Mouse (Mus musculus): ENCODE measurements at regions not wholly inside any gene's neighbourhood (a gene's known extent, or its start where the extent isn't known, plus 50 kb on each side); places are given as distances from the start of the nearest gene placed in this dataset.

DNA sequence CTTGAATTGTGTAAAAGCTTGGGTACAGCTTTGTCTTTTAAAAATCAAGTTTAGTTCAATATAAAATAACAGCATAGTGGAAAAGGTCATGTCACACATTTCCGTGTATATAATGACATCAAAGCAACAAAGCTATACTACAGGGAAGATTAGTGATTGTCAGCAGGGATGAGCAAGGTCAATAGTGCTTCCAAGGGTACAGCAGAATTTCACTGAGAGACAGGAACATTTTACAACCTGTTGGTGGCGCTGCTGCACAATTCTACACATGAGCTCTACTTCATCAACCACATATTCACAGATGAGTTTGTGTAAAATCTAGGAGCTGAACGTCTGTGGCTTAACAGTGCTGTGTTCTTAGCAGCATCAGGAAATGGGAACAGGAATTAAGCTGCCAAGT is 74.3 kb upstream of the A2m start:
- H3K27me3 ChIP-seq (ENCODE audit: control insufficient read depth, insufficient read depth, insufficient read length): no peaks in the 10 kb centered on the region

DNA sequence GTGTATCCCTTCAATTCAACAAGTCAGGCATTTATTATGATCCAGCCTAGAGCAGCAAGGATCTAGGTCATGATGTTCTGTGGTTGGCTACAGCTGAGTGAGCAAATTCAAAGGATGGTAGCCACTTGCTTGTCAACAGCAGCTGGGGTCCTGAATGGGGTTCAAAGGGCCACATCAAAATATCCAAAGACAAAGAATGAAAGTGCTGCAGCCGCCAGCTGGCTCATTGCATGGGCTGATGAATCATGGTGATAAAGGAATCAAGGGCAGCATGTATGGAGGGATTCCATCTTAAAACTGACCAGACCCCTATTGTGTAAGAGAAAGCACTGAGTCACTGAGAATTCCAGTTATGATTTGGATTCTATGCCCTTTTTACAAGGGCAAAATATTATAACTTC is 74.8 kb upstream of the A2m start:
- no peak overlapping the region for H3K4me3 ChIP-seq (ENCODE audit: insufficient read depth, poor library complexity, severe bottlenecking)
- no peak overlapping the region for H3ac ChIP-seq (ENCODE audit: control insufficient read depth, insufficient read length, low read depth)
- no peaks in the 10 kb centered on the region for H3K79me3 ChIP-seq (ENCODE audit: low read depth)
- H3K27me3 ChIP-seq (ENCODE audit: control insufficient read depth, insufficient read depth, insufficient read length): no peaks in the 10 kb centered on the region
- no peaks in the 10 kb centered on the region for H3K79me2 ChIP-seq (ENCODE audit: control insufficient read depth, insufficient read depth)
- no peaks in the 10 kb centered on the region for H3K36me3 ChIP-seq (ENCODE audit: control insufficient read depth, insufficient read depth)
- no peak for TF ChIP-seq CEBPB (IDR thresholded peaks at IDR 0.05; ENCODE audit: low read depth)
- TF ChIP-seq USF1 (IDR thresholded peaks at IDR 0.05; ENCODE audit: low read depth): no peak

More for the DNA sequence above, 74.3 kb upstream of the A2m start:
- Histone ChIP-seq H3K79me3 (ENCODE audit: low read depth) (no peaks in the 10 kb centered on the region), H3K79me2 (ENCODE audit: control insufficient read depth, insufficient read depth) (no peaks in the 10 kb centered on the region), H3K4me3 (ENCODE audit: insufficient read depth, poor library complexity, severe bottlenecking) (no peak overlapping the region), H3K36me3 (ENCODE audit: control insufficient read depth, insufficient read depth) (no peaks in the 10 kb centered on the region), H3ac (ENCODE audit: control insufficient read depth, insufficient read length, low read depth) (no peak overlapping the region)
- no peak for TF ChIP-seq MYOG (IDR thresholded peaks at IDR 0.05; ENCODE audit: control insufficient read depth, extremely low read depth, insufficient read length)
- no peak for TF ChIP-seq FOSL1 (IDR thresholded peaks at IDR 0.05; ENCODE audit: insufficient read depth, low read length, poor library complexity, severe bottlenecking)

DNA sequence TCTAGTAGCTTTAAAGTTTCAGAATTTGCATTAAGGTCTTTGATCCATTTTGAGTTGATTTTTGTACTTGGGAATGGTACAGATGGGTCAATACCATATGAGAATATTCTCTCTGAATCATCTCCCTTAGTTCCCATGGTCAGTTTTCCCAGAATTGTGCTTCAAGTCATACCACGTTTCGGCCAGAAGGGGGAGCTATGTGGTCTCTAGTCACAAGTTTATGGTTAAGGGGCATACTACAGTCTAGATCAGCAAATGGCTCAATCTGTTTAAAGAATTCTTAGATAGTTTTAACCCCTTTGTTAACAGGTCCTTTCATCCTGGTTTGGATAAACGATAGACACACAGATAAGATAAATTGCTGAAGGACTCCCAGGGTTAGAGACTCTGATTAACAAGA is 78.7 kb upstream of the A2m start:
- Histone ChIP-seq H3K27me3 (ENCODE audit: control insufficient read depth, insufficient read depth, insufficient read length) (no peaks in the 10 kb centered on the region), H3K4me3 (ENCODE audit: insufficient read depth, poor library complexity, severe bottlenecking) (no peak overlapping the region), H3ac (ENCODE audit: control insufficient read depth, insufficient read length, low read depth) (no peak overlapping the region), H3K79me3 (ENCODE audit: low read depth) (no peaks in the 10 kb centered on the region), H3K79me2 (ENCODE audit: control insufficient read depth, insufficient read depth) (no peaks in the 10 kb centered on the region), H3K36me3 (ENCODE audit: control insufficient read depth, insufficient read depth) (no peaks in the 10 kb centered on the region)
- TF ChIP-seq CTCF (IDR thresholded peaks at IDR 0.05; ENCODE audit: control insufficient read depth, insufficient read depth, insufficient read length) (no peak), MYOD1 (IDR thresholded peaks at IDR 0.05; ENCODE audit: control insufficient read depth, insufficient read length, low read depth) (no peak)

DNA sequence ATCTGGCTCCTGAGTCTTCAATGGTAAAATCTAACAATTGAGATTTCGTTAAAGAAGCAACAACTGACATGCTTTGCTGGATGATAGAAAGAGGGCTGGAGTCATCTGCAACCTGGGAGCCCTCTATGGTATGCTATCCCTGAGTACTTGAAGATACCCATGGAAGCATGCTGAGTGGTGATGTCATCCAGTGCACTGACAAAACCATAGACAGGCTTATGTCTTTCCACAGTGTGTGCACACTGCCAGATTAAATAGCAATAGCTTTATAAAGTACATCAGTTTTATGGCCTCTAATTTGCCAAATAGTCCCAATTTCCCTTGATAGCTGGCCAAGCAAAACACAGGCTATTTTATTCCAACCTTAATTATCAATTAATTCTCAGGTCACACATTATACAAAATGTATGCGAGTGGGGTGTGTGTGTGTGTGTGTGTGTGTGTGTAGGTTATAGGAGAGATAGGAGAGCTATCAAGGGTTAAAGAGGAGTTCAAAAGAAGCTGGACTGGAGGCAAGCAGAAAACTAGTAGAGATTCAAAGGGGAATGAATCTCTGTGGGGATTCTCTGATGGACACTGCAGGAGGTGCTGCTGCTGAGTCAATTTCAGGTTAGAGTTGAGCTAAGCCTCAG is 80.1 kb upstream of the Iqsec3 start:
- H3K79me3 ChIP-seq (ENCODE audit: low read depth): no peaks in the 10 kb centered on the region
- no peak overlapping the region for H3ac ChIP-seq (ENCODE audit: control insufficient read depth, insufficient read length, low read depth)
- no peaks in the 10 kb centered on the region for H3K27me3 ChIP-seq (ENCODE audit: control insufficient read depth, insufficient read depth, insufficient read length)
- TF ChIP-seq CTCF (IDR thresholded peaks at IDR 0.05; ENCODE audit: control insufficient read depth, insufficient read depth, insufficient read length) (no peak), MYOD1 (IDR thresholded peaks at IDR 0.05; ENCODE audit: control insufficient read depth, insufficient read length, low read depth) (no peak), CEBPB (IDR thresholded peaks at IDR 0.05; ENCODE audit: low read depth) (no peak), FOSL1 (IDR thresholded peaks at IDR 0.05; ENCODE audit: insufficient read depth, low read length, poor library complexity, severe bottlenecking) (no peak), USF1 (IDR thresholded peaks at IDR 0.05; ENCODE audit: low read depth) (no peak), MAX (IDR thresholded peaks at IDR 0.05) (no peak), MYOG (IDR thresholded peaks at IDR 0.05; ENCODE audit: control insufficient read depth, extremely low read depth, insufficient read length) (no peak)
- no peaks in the 10 kb centered on the region for H3K36me3 ChIP-seq (ENCODE audit: control insufficient read depth, insufficient read depth)
- no peak overlapping the region for H3K4me3 ChIP-seq (ENCODE audit: insufficient read depth, poor library complexity, severe bottlenecking)
- H3K79me2 ChIP-seq (ENCODE audit: control insufficient read depth, insufficient read depth): no peaks in the 10 kb centered on the region

DNA sequence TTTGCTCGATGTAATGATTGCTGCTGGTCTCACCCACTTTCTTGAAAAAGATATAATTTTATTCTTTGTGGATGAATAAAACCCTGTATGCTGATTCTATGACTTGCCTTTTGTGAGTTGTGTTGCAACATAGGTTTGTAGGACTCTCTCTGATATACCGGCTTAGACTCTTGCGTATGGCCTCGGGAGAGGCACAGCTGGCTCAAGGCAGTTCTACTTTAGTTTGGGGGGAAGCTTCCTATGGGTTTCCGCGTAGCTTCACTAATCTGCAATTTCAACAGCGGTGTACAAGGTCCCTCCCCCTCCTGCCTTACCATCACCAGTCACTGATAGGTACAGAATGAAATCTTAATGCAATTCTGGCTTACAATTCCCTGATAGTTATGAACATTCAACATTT is 60.0 kb upstream of the Iqsec3 start:
- no peak for TF ChIP-seq CEBPB (IDR thresholded peaks at IDR 0.05; ENCODE audit: low read depth)
- no peak for TF ChIP-seq USF1 (IDR thresholded peaks at IDR 0.05; ENCODE audit: low read depth)
- no peak for TF ChIP-seq FOSL1 (IDR thresholded peaks at IDR 0.05; ENCODE audit: insufficient read depth, low read length, poor library complexity, severe bottlenecking)
- TF ChIP-seq MYOD1 (IDR thresholded peaks at IDR 0.05; ENCODE audit: control insufficient read depth, insufficient read length, low read depth): no peak
- TF ChIP-seq MYOG (IDR thresholded peaks at IDR 0.05; ENCODE audit: control insufficient read depth, extremely low read depth, insufficient read length): no peak
- no peak for TF ChIP-seq MAX (IDR thresholded peaks at IDR 0.05)
- TF ChIP-seq CTCF (IDR thresholded peaks at IDR 0.05; ENCODE audit: control insufficient read depth, insufficient read depth, insufficient read length): no peak
- H3K79me3 ChIP-seq (ENCODE audit: low read depth): no peaks in the 10 kb centered on the region
- H3K79me2 ChIP-seq (ENCODE audit: control insufficient read depth, insufficient read depth): no peaks in the 10 kb centered on the region
- H3K27me3 ChIP-seq (ENCODE audit: control insufficient read depth, insufficient read depth, insufficient read length): no peaks in the 10 kb centered on the region
- no peak overlapping the region for H3ac ChIP-seq (ENCODE audit: control insufficient read depth, insufficient read length, low read depth)
- H3K4me3 ChIP-seq (ENCODE audit: insufficient read depth, poor library complexity, severe bottlenecking): no peak overlapping the region
- no peaks in the 10 kb centered on the region for H3K36me3 ChIP-seq (ENCODE audit: control insufficient read depth, insufficient read depth)

DNA sequence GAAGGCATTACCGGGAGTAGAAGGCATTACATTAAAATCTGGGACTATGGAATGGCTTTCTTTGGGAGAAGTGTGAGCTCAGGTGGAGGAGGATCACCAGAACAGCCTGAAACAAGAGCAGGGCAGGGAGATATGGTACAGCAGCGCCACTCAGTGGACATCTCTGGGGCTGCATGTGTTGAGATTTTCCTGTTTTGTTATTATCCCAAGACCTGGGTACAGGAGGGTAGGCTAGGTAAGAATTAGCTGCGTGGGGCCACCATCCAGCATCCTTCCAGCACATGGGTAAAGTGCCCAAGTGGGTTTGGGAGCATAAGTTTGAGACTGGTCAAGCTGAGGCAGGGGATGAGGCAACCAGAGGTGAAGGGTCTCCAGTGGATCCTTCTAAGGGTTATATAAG is 59.4 kb upstream of the Iqsec3 start:
- Histone ChIP-seq H3ac (ENCODE audit: control insufficient read depth, insufficient read length, low read depth) (no peak overlapping the region), H3K36me3 (ENCODE audit: control insufficient read depth, insufficient read depth) (no peaks in the 10 kb centered on the region), H3K4me3 (ENCODE audit: insufficient read depth, poor library complexity, severe bottlenecking) (no peak overlapping the region), H3K79me3 (ENCODE audit: low read depth) (no peaks in the 10 kb centered on the region), H3K27me3 (ENCODE audit: control insufficient read depth, insufficient read depth, insufficient read length) (no peaks in the 10 kb centered on the region), H3K79me2 (ENCODE audit: control insufficient read depth, insufficient read depth) (no peaks in the 10 kb centered on the region)
- no peak for TF ChIP-seq CEBPB (IDR thresholded peaks at IDR 0.05; ENCODE audit: low read depth)
- peak; percentile 51 for TF ChIP-seq CTCF (IDR thresholded peaks at IDR 0.05; ENCODE audit: control insufficient read depth, insufficient read depth, insufficient read length)

Data from C2C12 (cell line).